Mouse (Mus musculus) C2C12 (cell line): ENCODE results near the gene Supv3l1.

Experiments used
- CTCF ChIP-seq: IDR thresholded peaks from one replicate; pipeline ENCODE4 v1.5.1; 2011; ENCODE audit not compliant: control insufficient read depth, insufficient read depth, insufficient read length
- MYOG ChIP-seq: IDR thresholded peaks from one replicate; pipeline ENCODE4 v1.6.1; 2011; ENCODE audit not compliant: control insufficient read depth, insufficient read length; ENCODE audit errors: extremely low read depth
- USF1 ChIP-seq: IDR thresholded peaks from one replicate; pipeline ENCODE4 v1.6.1; 2011; ENCODE audit warnings: low read depth, mild to moderate bottlenecking, control low read depth, moderate library complexity

DNA sequence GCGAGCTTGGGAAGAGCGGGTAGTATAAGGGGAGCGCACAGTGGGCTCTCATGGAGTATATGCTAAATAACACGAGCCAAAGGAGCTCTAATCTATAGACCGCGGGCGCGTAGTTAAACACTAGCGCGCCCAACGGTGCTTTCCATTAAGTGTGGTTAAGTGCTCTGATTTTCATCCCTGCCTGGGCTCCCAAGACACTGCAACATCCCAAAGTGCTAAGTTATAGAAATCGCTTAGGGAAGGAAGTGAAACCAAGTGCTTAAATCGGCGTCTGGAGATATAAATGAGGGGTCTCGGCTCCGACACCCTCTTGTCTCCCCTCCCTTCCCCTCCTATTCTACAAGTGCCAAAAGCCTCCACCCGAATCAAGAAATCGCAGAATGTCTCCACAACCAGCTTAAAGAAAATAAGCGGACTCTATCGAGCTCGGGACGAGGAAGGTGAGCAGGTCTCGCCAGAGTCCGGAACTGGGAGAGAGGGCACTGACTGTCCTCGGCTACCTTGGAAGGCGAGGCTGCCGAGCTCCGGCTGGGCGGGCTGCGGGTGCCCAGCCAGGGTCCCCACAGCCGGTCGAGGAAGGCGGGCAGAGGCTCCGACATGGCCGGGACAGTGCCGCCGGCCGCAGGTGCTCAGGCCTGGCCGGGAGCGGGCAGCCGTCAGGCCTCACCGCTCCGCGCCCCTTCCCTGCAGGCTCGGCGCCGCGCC, 36.5 kb upstream of the Supv3l1 start:
- TF ChIP-seq MYOG (no peak), CTCF (no peak), USF1 (no peak)
